Mouse (Mus musculus) ES-E14 (cell line): ENCODE results near the gene Ptdss2. TPM values are rescaled to one million over a fixed set of nuclear protein-coding genes. Genes with fewer than 3 reads are reported as not detected.

Experiments used
- DNase-seq: peaks from one replicate; pipeline ENCODE4 v3.0.0-alpha.2; 2013; ENCODE audit warnings: low read depth, low spot score
- H3K27ac ChIP-seq: 2 replicates; pipeline ENCODE4 v1.5.1; 2012; ENCODE audit warnings: low read depth, mild to moderate bottlenecking, low read length, moderate library complexity, mixed read lengths; ENCODE audit not compliant: poor library complexity, insufficient read depth, severe bottlenecking
- H3K36me3 ChIP-seq: 2 replicates; pipeline ENCODE4 v1.6.1; 2012; ENCODE audit warnings: mild to moderate bottlenecking, low read length, moderate library complexity, mixed read lengths; ENCODE audit not compliant: control insufficient read depth, poor library complexity, insufficient read depth, severe bottlenecking
- H3K4me1 ChIP-seq, 2 experiments: fragments of 150-350 bp in 1 of 2; sonication (generic) in 1 of 2; 2 replicates each; pipeline ENCODE4 v1.6.1; 2012; ENCODE audit warnings: low read length in 2 of 2, mild to moderate bottlenecking in 1 of 2, mixed read lengths in 1 of 2; ENCODE audit not compliant: control insufficient read depth in 2 of 2, insufficient read depth in 2 of 2, poor library complexity in 1 of 2
- H3K4me3 ChIP-seq, 2 experiments: fragments of 150-350 bp in 1 of 2; sonication (generic) in 1 of 2; 2 replicates each; pipeline ENCODE4 v1.5.1; 2012; ENCODE audit warnings: low read length in 2 of 2, low read depth in 1 of 2, mild to moderate bottlenecking in 1 of 2, mixed read lengths in 1 of 2; ENCODE audit not compliant: insufficient read depth in 1 of 2, poor library complexity in 1 of 2, severe bottlenecking in 1 of 2
- H3K9ac ChIP-seq: 2 replicates; pipeline ENCODE4 v1.6.1; 2012; ENCODE audit warnings: low read depth, mild to moderate bottlenecking, low read length, mixed read lengths; ENCODE audit not compliant: poor library complexity, insufficient read depth, severe bottlenecking
- H3K9me3 ChIP-seq: fragments of 150-350 bp; sonication (generic); 2 replicates; pipeline ENCODE4 v1.6.1; 2012; ENCODE audit warnings: low read depth, mild to moderate bottlenecking, low read length; ENCODE audit not compliant: control insufficient read depth, insufficient read depth
- CHD2 ChIP-seq: IDR thresholded peaks from 2 replicates; pipeline ENCODE4 v1.6.1; 2014; ENCODE audit warnings: mild to moderate bottlenecking, low read depth, low read length, inconsistent platforms
- HCFC1 ChIP-seq: IDR thresholded peaks from 2 replicates; pipeline ENCODE4 v1.6.1; 2012; ENCODE audit warnings: low read length, inconsistent platforms, borderline replicate concordance; ENCODE audit not compliant: insufficient read depth
- MAFK ChIP-seq: IDR thresholded peaks from 2 replicates; pipeline ENCODE4 v1.6.1; 2014; ENCODE audit warnings: mild to moderate bottlenecking, low read depth, low read length, inconsistent platforms; ENCODE audit not compliant: insufficient read depth
- ZC3H11A ChIP-seq: IDR thresholded peaks from 2 replicates; pipeline ENCODE4 v1.6.1; 2012; ENCODE audit warnings: low read depth, mild to moderate bottlenecking, inconsistent platforms, low read length, borderline replicate concordance
- ZNF384 ChIP-seq: IDR thresholded peaks from 2 replicates; pipeline ENCODE4 v1.6.1; 2012; ENCODE audit warnings: low read depth, low read length, inconsistent platforms
- in situ Hi-C, 2 experiments: fragments of 600-800 bp; cut with MboI; formaldehyde crosslinking; loops; one replicate each; pipeline ENCODE4 v1.15.1; 2025; ENCODE audit warnings: low sequenced_read_pairs in 2 of 2, inconsistent platforms in 1 of 2; ENCODE audit not compliant: unreplicated experiment in 2 of 2
- total RNA-seq: library from RNA; depleted of rRNA; stranded (reverse); fragments of 300-350 nt; gene quantifications from 2 replicates; pipeline ENCODE4 v1.2.3, GENCODE M21; 2012

Gene Ptdss2
- total RNA-seq, 1 experiment = 65.1 TPM

DNA sequence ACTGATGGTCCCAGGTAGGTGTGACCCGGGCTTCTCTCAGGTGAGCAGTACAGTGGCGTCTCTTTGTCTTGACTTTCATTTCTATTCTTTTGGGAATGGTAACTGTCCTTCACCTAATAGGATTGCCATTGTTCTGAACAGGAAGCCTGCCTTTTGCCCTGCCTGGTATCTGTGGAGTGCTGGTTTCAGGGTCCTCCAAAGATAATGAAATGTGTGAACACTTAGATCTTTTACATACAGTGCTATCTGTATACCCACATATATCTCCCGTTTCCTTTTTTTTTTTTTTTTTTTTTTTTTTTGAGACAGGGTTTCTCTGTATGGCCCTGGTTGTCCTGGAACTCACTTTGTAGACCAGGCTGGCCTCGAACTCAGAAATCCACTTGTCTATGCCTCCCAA, 19.1 kb downstream of the Ptdss2 start:
- H3K36me3 ChIP-seq = peaks cover 27% of the 10 kb centered on the region

DNA sequence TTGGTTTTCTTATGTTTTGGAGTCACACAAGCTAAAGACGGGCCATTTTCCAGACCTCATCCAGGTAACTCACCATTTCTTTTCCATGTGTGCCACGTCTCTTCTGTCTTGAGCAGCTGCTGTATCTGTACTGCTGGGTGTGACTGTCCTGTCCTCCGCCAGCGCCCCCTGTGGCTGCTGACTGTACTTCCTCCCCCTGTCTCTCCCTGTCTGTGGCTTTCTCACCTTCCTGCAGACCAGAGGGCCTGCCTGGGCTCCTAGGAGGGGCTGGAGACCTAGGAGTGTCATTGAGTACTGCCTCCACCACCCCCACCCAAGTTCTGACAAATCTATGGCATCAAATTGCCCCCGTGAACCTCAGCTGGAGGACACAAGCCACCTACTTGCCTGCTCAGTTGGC, 20.9 kb downstream of the Ptdss2 start:
- DNase-seq = peak; percentile 59
- H3K36me3 ChIP-seq = peaks cover 24% of the 10 kb centered on the region
- H3K4me1 ChIP-seq = peaks cover 15 to 16% of the 10 kb centered on the region in 2 experiments; a peak in 3 of 4 replicates
- H3K27ac ChIP-seq = no peak overlapping the region
- TF ChIP-seq HCFC1 (no peak), MAFK (no peak), CHD2 (no peak), ZC3H11A (no peak), ZNF384 (no peak)
- no peak overlapping the region for H3K4me3 ChIP-seq
- in situ Hi-C loops = no loop called here
- H3K9ac ChIP-seq = no peak overlapping the region
- H3K9me3 ChIP-seq = no peaks in the 10 kb centered on the region

More for the DNA sequence above, 19.1 kb downstream of the Ptdss2 start:
- Histone ChIP-seq H3K9ac (no peak overlapping the region), H3K9me3 (no peaks in the 10 kb centered on the region), H3K4me3 (no peak overlapping the region), H3K4me1 (peaks cover 2 to 8% of the 10 kb centered on the region in 2 experiments; a peak in 3 of 4 replicates), H3K27ac (no peak overlapping the region)
- in situ Hi-C loops = no loop called here
- TF ChIP-seq ZNF384 (no peak), CHD2 (no peak), ZC3H11A (no peak), MAFK (no peak), HCFC1 (no peak)
- DNase-seq = no peak

DNA sequence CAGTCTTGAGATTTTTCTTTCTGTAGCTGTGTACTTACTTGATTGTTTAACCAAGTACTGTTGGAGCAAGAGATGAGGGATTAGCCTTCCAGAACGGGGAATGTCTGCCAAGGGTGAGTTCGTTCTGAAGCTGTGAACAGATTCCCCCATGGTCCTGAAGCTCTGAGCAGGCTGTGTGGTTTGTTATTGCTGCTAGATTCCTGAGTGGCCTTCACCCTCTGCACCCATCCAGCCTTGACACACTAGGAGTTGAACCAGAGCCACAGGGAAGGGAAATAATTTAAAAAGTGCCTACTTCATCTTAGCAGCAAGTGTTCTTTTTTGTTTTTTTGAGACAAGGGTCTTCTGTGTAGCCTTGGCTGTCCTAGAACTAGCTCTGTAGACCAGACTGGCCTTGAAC, 21.7 kb downstream of the Ptdss2 start:
- in situ Hi-C loops = no loop called here
- TF ChIP-seq CHD2 (no peak), ZC3H11A (no peak)
- Histone ChIP-seq H3K27ac (no peak overlapping the region), H3K4me1 (peaks cover 16% of the 10 kb centered on the region in 2 experiments; a peak in 3 of 4 replicates), H3K36me3 (peaks cover 24% of the 10 kb centered on the region), H3K4me3 (no peak overlapping the region), H3K9me3 (no peaks in the 10 kb centered on the region), H3K9ac (no peak overlapping the region)
- DNase-seq = no peak

DNA sequence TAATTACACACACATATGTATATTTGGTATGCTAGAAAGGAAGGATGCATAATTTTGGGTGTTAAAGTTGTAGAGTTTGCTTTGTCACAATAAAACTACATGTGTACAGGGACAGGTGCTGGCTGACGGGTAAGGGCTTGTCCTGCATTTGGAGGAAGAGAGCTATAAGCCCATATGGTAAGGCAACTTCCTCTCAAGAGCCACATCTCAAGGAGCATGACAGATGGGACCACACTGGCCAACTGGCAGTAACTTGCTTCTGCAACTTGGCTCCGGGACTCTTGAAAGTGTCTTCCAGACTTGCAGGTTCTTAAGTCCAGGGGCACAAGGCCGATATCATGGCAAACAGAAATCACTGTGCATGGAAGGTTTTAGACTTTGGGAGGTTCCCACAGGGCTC, 22.5 kb downstream of the Ptdss2 start:
- TF ChIP-seq ZNF384 (no peak), ZC3H11A (no peak), MAFK (no peak), HCFC1 (no peak), CHD2 (no peak)
- in situ Hi-C loops = no loop called here
- DNase-seq = no peak
- H3K4me3 ChIP-seq = no peak overlapping the region
- no peak overlapping the region for H3K27ac ChIP-seq
- peaks cover 16 to 18% of the 10 kb centered on the region in 2 experiments; a peak in 3 of 4 replicates for H3K4me1 ChIP-seq
- peaks cover 24% of the 10 kb centered on the region for H3K36me3 ChIP-seq
- H3K9ac ChIP-seq = no peak overlapping the region
- H3K9me3 ChIP-seq = no peaks in the 10 kb centered on the region

DNA sequence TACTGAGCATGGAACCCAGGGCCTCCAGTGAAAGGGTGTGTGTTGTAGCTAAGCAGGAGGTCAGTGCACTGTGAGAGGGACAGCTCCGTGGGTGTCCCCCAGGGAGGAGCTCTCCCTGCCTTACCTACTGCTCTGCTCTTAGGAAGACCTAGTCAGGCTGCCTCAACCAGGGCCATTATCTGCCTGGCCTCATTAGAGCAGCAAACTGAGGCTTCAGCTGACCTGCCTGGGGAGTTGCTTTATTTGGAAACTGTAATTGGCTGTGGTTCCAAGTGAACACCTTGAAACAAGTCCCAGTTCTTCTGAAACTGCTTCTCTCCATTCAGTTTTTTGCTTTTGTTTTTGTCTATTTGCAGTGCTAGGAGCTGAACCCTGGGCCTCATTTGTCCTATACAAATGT, 23.2 kb downstream of the Ptdss2 start:
- H3K9me3 ChIP-seq = no peaks in the 10 kb centered on the region
- H3K9ac ChIP-seq = no peak overlapping the region
- TF ChIP-seq HCFC1 = no peak
- H3K27ac ChIP-seq = no peak overlapping the region
- DNase-seq = no peak
- peaks cover 16 to 18% of the 10 kb centered on the region in 2 experiments; a peak in 3 of 4 replicates for H3K4me1 ChIP-seq
- peaks cover 26% of the 10 kb centered on the region for H3K36me3 ChIP-seq
- in situ Hi-C loops = no loop called here
- H3K4me3 ChIP-seq = no peak overlapping the region
